Mouse (Mus musculus) heart, adult 11 months (tissue): ENCODE measurements at regions not wholly inside any gene's neighbourhood (a gene's known extent, or its start where the extent isn't known, plus 50 kb on each side); places are given as distances from the start of the nearest gene placed in this dataset.

Source experiments
- DNase-seq: peaks from one replicate; pipeline ENCODE4 v3.0.0; 2022

GRCm38 (mm10) chr6:54754810-54755209 is 61.9 kb upstream of the Znrf2 start:
- no peak for DNase-seq

- DNase-seq, result no peak
These were observed 59.2 kb upstream of the Znrf2 start for GRCm38 (mm10) chr6:54757511-54757911.

GRCm38 (mm10) chr6:54758112-54758511 is 58.6 kb upstream of the Znrf2 start:
- peak; percentile 91 for DNase-seq

GRCm38 (mm10) chr6:54759263-54759662 is 57.5 kb upstream of the Znrf2 start:
- DNase-seq, result peak; percentile 92

GRCm38 (mm10) chr6:54759942-54760498 is 56.7 kb upstream of the Znrf2 start:
- DNase-seq, result peak; percentile 91

- DNase-seq, result no peak
These were observed 56.2 kb upstream of the Znrf2 start for GRCm38 (mm10) chr6:54760541-54760940.

GRCm38 (mm10) chr6:54762021-54762420 is 54.7 kb upstream of the Znrf2 start:
- no peak for DNase-seq

GRCm38 (mm10) chr6:54762499-54762898 is 54.2 kb upstream of the Znrf2 start:
- no peak for DNase-seq

- DNase-seq, result no peak
These were observed 53.0 kb upstream of the Znrf2 start for GRCm38 (mm10) chr6:54763669-54764068.

GRCm38 (mm10) chr6:54765715-54766114 is 51.0 kb upstream of the Znrf2 start:
- DNase-seq, result no peak

- no peak for DNase-seq
These were observed 50.1 kb upstream of the Znrf2 start for GRCm38 (mm10) chr6:54766485-54767112.
